Mouse (Mus musculus) monocyte, adult 2 months (primary cell): ENCODE results near the gene Bcas1.
"Not testable (repeated sequence)": the region's sequence is repeated elsewhere in the genome, so short reads cannot be mapped to it uniquely, and the experiment has no call there.

Source experiments
- DNase-seq, 2 experiments: peaks; one replicate each; pipeline ENCODE4 v3.0.0; 2022; ENCODE audit warnings: low spot score in 2 of 2, low read depth in 1 of 2

The Bcas1 gene

GRCm38 (mm10) chr2:170427704-170428103 is at the start of gene Bcas1:
Gene Bcas1 (minus strand): TSS chr2:170427845.
- DNase-seq: no peak

GRCm38 (mm10) chr2:170476643-170477042 is 49.0 kb upstream of the Bcas1 start:
- DNase-seq: no peak

- no peak for DNase-seq
Observed at GRCm38 (mm10) chr2:170476215-170476614, 48.6 kb upstream of the Bcas1 start.

- DNase-seq: no peak
Observed at GRCm38 (mm10) chr2:170475164-170475563, 47.5 kb upstream of the Bcas1 start.

- DNase-seq: no peak
Observed at GRCm38 (mm10) chr2:170474125-170474524, 46.5 kb upstream of the Bcas1 start.

GRCm38 (mm10) chr2:170470591-170470990 is 42.9 kb upstream of the Bcas1 start:
- DNase-seq: no peak

GRCm38 (mm10) chr2:170469616-170470308 is 42.1 kb upstream of the Bcas1 start:
- DNase-seq: no peak

GRCm38 (mm10) chr2:170468009-170468408 is 40.4 kb upstream of the Bcas1 start:
- no peak for DNase-seq

- no peak for DNase-seq
Observed at GRCm38 (mm10) chr2:170464817-170465216, 37.2 kb upstream of the Bcas1 start.

- DNase-seq: no peak
Observed at GRCm38 (mm10) chr2:170461652-170462051, 34.0 kb upstream of the Bcas1 start.

- no peak for DNase-seq
Observed at GRCm38 (mm10) chr2:170459805-170460204, 32.2 kb upstream of the Bcas1 start.

- DNase-seq: no peak
Observed at GRCm38 (mm10) chr2:170459183-170459582, 31.5 kb upstream of the Bcas1 start.

- DNase-seq: not testable (repeated sequence)
Observed at GRCm38 (mm10) chr2:170453809-170454208, 26.2 kb upstream of the Bcas1 start.

- DNase-seq: peak; percentile 14 to 61
Observed at GRCm38 (mm10) chr2:170450933-170451332, 23.3 kb upstream of the Bcas1 start.

GRCm38 (mm10) chr2:170447651-170448050 is 20.0 kb upstream of the Bcas1 start:
- DNase-seq: no peak

GRCm38 (mm10) chr2:170446843-170447383 is 19.3 kb upstream of the Bcas1 start:
- DNase-seq: no peak

- no peak for DNase-seq
Observed at GRCm38 (mm10) chr2:170445861-170446260, 18.2 kb upstream of the Bcas1 start.

- DNase-seq: no peak
Observed at GRCm38 (mm10) chr2:170442535-170442934, 14.9 kb upstream of the Bcas1 start.

- DNase-seq: no peak
Observed at GRCm38 (mm10) chr2:170438782-170439181, 11.1 kb upstream of the Bcas1 start.

- peak; percentile 48 to 52 for DNase-seq
Observed at GRCm38 (mm10) chr2:170436204-170436603, 8.6 kb upstream of the Bcas1 start.

GRCm38 (mm10) chr2:170432152-170432551 is 4.5 kb upstream of the Bcas1 start:
- DNase-seq: no peak

- no peak for DNase-seq
Observed at GRCm38 (mm10) chr2:170428966-170429365, 1.3 kb upstream of the Bcas1 start.

- no peak for DNase-seq
Observed at GRCm38 (mm10) chr2:170424131-170424530, 3.5 kb downstream of the Bcas1 start.
